ENCODE assay signal across 10 mouse cellular contexts in genomic region chr13:51569685-51570068, GRCm38 (mm10). TPM values are rescaled to one million over a fixed set of nuclear protein-coding genes. Genes with fewer than 3 reads are reported as not detected.
DNase-seq lines count a peak whose midpoint lies in the region; ATAC-seq and TF ChIP-seq lines count a peak whose summit lies in the region.
"Had no signal": no experiment of that assay in that cellular context is flagged by ENCODE, and none has a peak within 500 bp of the region (broad histone marks: within the 10 kb centered on the region; RNA-seq: fewer than 3 reads in every experiment).

No protein-coding gene starts in this region.

- ATAC-seq in forebrain, postnatal 0 days: peak; percentile 50
- ATAC-seq in midbrain, embryonic 11.5 days (ENCODE audit: low FRiP score): peak; percentile 73

- no peak for DNase-seq in heart, adult 2 months
- DNase-seq in heart, adult 11 months: no peak
- DNase-seq in forebrain, postnatal 0 days: no peak
- DNase-seq in midbrain, embryonic 11.5 days (ENCODE audit: low spot score, missing footprints): no peak
- DNase-seq in adrenal gland, postnatal 4 days (ENCODE audit: low spot score in 2 of 2): no peak
- no peak for DNase-seq in adrenal gland, adult 8-10 months
- no peak for DNase-seq in right cerebral cortex, adult 18-20 months

- no peaks in the 10 kb centered on the region for H3K9me3 ChIP-seq in forebrain, postnatal 0 days (ENCODE audit: low read length)
- no peaks in the 10 kb centered on the region for H3K9me3 ChIP-seq in midbrain, embryonic 11.5 days (ENCODE audit: control insufficient read depth, low read length)

- H3K79me2 ChIP-seq in heart, adult 2 months (replicated peaks; ENCODE audit: control insufficient read depth, insufficient read depth, low read length): no peaks in the 10 kb centered on the region

- intact Hi-C loops in heart, adult 2 months (cut with DNase I): no loop called here

- peaks cover 12% of the 10 kb centered on the region; the same call in 1 of the 2 replicates for H3K27me3 ChIP-seq in heart, adult 2 months (ENCODE audit: control insufficient read depth, insufficient read depth, low read length)
- H3K27me3 ChIP-seq in forebrain, postnatal 0 days (ENCODE audit: insufficient read depth, low read length): no peaks in the 10 kb centered on the region
- peaks cover 29% of the 10 kb centered on the region for H3K27me3 ChIP-seq in midbrain, embryonic 11.5 days (ENCODE audit: control insufficient read depth, insufficient read depth, low read length)
- H3K27me3 ChIP-seq: CH12.LX had no signal

- peak overlapping the region; percentile 95 for H3K4me2 ChIP-seq in forebrain, postnatal 0 days (ENCODE audit: low read depth)
- H3K4me2 ChIP-seq in midbrain, embryonic 11.5 days: peak overlapping the region; percentile 97

- TF ChIP-seq CTCF in heart, adult 2 months (IDR thresholded peaks at IDR 0.05): no peak
- TF ChIP-seq CTCF in forebrain, postnatal 0 days (IDR thresholded peaks at IDR 0.05; ENCODE audit: low read depth): no peak

- WGBS in heart, adult 2 months: 7% methylated on average over 7 of the region's 7 CpGs
- WGBS in forebrain, postnatal 0 days: under 1% methylated on average over 7 of the region's 7 CpGs
- 1% methylated on average over 7 of the region's 7 CpGs for WGBS in midbrain, embryonic 11.5 days

- no peak overlapping the region for H3K27ac ChIP-seq in heart, adult 2 months
- no peak overlapping the region for H3K27ac ChIP-seq in brown adipose tissue, adult 24 weeks (replicated peaks; ENCODE audit: low read depth, low read length)
- peak overlapping the region; percentile 69 for H3K27ac ChIP-seq in forebrain, postnatal 0 days (ENCODE audit: low read depth, low read length)
- peak overlapping the region; percentile 86 for H3K27ac ChIP-seq in midbrain, embryonic 11.5 days (ENCODE audit: low read depth, low read length)

- peak overlapping the region; percentile 49; the same call in 1 of the 2 replicates for H3K4me3 ChIP-seq in heart, adult 2 months
- peak overlapping the region; percentile 27; the same call in 1 of the 2 replicates for H3K4me3 ChIP-seq in brown adipose tissue, adult 24 weeks (ENCODE audit: insufficient read depth, low read depth, low read length)
- peak overlapping the region; percentile 70 for H3K4me3 ChIP-seq in forebrain, postnatal 0 days (ENCODE audit: low read depth, low read length)
- peak overlapping the region; percentile 61 for H3K4me3 ChIP-seq in midbrain, embryonic 11.5 days (ENCODE audit: low read depth, low read length)

- H3K36me3 ChIP-seq in heart, adult 2 months (ENCODE audit: control insufficient read depth, insufficient read depth, low read length): no peaks in the 10 kb centered on the region
- no peaks in the 10 kb centered on the region for H3K36me3 ChIP-seq in forebrain, postnatal 0 days (ENCODE audit: insufficient read depth)
- H3K36me3 ChIP-seq in midbrain, embryonic 11.5 days (ENCODE audit: control insufficient read depth, insufficient read depth, low read length): no peaks in the 10 kb centered on the region

- peaks cover 2% of the 10 kb centered on the region; the same call in 1 of the 2 replicates for H3K4me1 ChIP-seq in heart, adult 2 months (ENCODE audit: control insufficient read depth, insufficient read depth, low read length)
- H3K4me1 ChIP-seq in brown adipose tissue, adult 24 weeks (ENCODE audit: control insufficient read depth, insufficient read depth, insufficient read length, low read length): no peaks in the 10 kb centered on the region
- H3K4me1 ChIP-seq in forebrain, postnatal 0 days (ENCODE audit: insufficient read depth): peaks cover 23% of the 10 kb centered on the region; the same call in 1 of the 2 replicates
- peaks cover 35% of the 10 kb centered on the region for H3K4me1 ChIP-seq in midbrain, embryonic 11.5 days (ENCODE audit: control insufficient read depth, insufficient read depth, low read length)

- no peak for TF ChIP-seq POLR2A in heart, adult 2 months (IDR thresholded peaks at IDR 0.05; ENCODE audit: insufficient read depth, low read depth, low read length)

- TF ChIP-seq EP300 in heart, adult 2 months (IDR thresholded peaks at IDR 0.05; ENCODE audit: insufficient read depth, low read depth, low read length): no peak

- H3K9ac ChIP-seq in heart, adult 2 months (ENCODE audit: low read depth, low read length): no peak overlapping the region
- peak overlapping the region; percentile 35 for H3K9ac ChIP-seq in forebrain, postnatal 0 days
- H3K9ac ChIP-seq in midbrain, embryonic 11.5 days (ENCODE audit: low read length): peak overlapping the region; percentile 44

RNA-seq across cellular contexts. Expression of gene Shc3, which starts 0.5 kb away (rescaled TPM):
- total RNA-seq in heart, adult 2 months (2021): 1 to 10 TPM in 1 of 2 experiments, under 1 TPM in 1; 0.91 to 2.1 TPM
- polyA plus RNA-seq in heart, adult 2 months (2012; rRNA removed): 0.80 and 1.2 TPM in 2 replicates
- not detected in 2 replicates for polyA plus RNA-seq in brown adipose tissue, adult 24 weeks (2012; ENCODE audit: insufficient read depth, insufficient read length, missing spikeins)
- total RNA-seq in forebrain, postnatal 0 days (2014; rRNA removed): 98.1 and 106 TPM in 2 replicates
- polyA plus RNA-seq in forebrain, postnatal 0 days (2015; fragmentation: Nextera tagmentation; extraction: Ambion mirVana): 6.8 and 11.6 TPM in 2 replicates
- polyA plus RNA-seq in midbrain, embryonic 11.5 days (2014; fragmentation: Nextera tagmentation; extraction: Ambion mirVana): 4.5 and 5.7 TPM in 2 replicates
- total RNA-seq in adrenal gland, postnatal 4 days (2021): 1 to 10 TPM; 3.1 to 4.0 TPM
- total RNA-seq in adrenal gland, adult 8-10 months (2022): 1 to 10 TPM in 3 of 4 experiments, under 1 TPM in 1; 0.80 to 1.7 (median 1.6) TPM
- polyA plus RNA-seq: liver, adult 2 months had no signal

Comparison
In these comparisons a context has a peak if more than half of its experiments do, and no peak if none do; other contexts are left out.
1. H3K27ac ChIP-seq: peak in forebrain, postnatal 0 days (single experiment) and midbrain, embryonic 11.5 days (single experiment); none in heart, adult 2 months (single experiment) and brown adipose tissue, adult 24 weeks (single experiment).
2. RNA of gene Shc3, which starts 0.5 kb away (total RNA-seq): 98.1 to 106 TPM in forebrain, postnatal 0 days; 3.1 to 4.0 TPM in adrenal gland, postnatal 4 days, 0.91 to 2.1 TPM in heart, adult 2 months and 0.80 to 1.7 TPM in adrenal gland, adult 8-10 months; every median in the first group is over 10 times any median in the second.
3. Peak in every context shown above with its lines, with median percentiles within 50 percentile points of each other: H3K4me3 ChIP-seq.